Comparison of ENCODE assay signal across 11 mouse cellular contexts in genomic region chr11:80498328-80499070, GRCm38 (mm10). TPM values are rescaled to one million over a fixed set of nuclear protein-coding genes. Genes with fewer than 3 reads are reported as not detected.
A peak's percentile ranks its signal among the peaks of the same experiment; 100 is the strongest.
DNase-seq lines count a peak whose midpoint lies in the region; ATAC-seq and TF ChIP-seq lines count a peak whose summit lies in the region.
"Had no signal": no experiment of that assay in that cellular context is flagged by ENCODE, and none has a peak within 500 bp of the region (broad histone marks: within the 10 kb centered on the region; RNA-seq: fewer than 3 reads in every experiment).

No protein-coding gene starts in this region.

- DNase-seq in cerebellum, adult 11 months = peak; percentile 16
- DNase-seq in cerebellum, postnatal 10 days = no peak
- DNase-seq in layer of hippocampus, postnatal 14 days (ENCODE audit: low spot score in 2 of 2) = peak; percentile 31 to 40
- DNase-seq in layer of hippocampus, adult 9-10 months (ENCODE audit: low spot score) = no peak
- no peak for DNase-seq in embryo, embryonic 10 days (ENCODE audit: low spot score)
- no peak for DNase-seq in kidney, postnatal 36 days
- DNase-seq: kidney, adult 8-10 months had no signal

- 42% methylated on average over 11 of the region's 11 CpGs for WGBS in hindbrain, embryonic 12.5 days

- no peak for TF ChIP-seq POLR2A in myocyte (IDR thresholded peaks at IDR 0.05; ENCODE audit: insufficient read length, low read depth)

- H3K36me3 ChIP-seq in hindbrain, embryonic 12.5 days = no peaks in the 10 kb centered on the region
- H3K36me3 ChIP-seq in myocyte (ENCODE audit: control insufficient read depth, insufficient read depth) = no peaks in the 10 kb centered on the region
- H3K36me3 ChIP-seq: limb, embryonic 15.5 days had no signal

- peak overlapping the region; percentile 62 for H3K27ac ChIP-seq in hindbrain, embryonic 12.5 days
- H3K27ac ChIP-seq: limb, embryonic 15.5 days; macrophage had no signal

- 0 out of 2 replicates have a peak overlapping the region, but pooled peaks have one; percentile 3 for H3K4me2 ChIP-seq in hindbrain, embryonic 12.5 days (replicated peaks)
- peak overlapping the region; percentile 87 for H3K4me2 ChIP-seq in myocyte (ENCODE audit: low read depth)
- H3K4me2 ChIP-seq: limb, embryonic 15.5 days had no signal

- H3K4me1 ChIP-seq in hindbrain, embryonic 12.5 days = peaks cover 30% of the 10 kb centered on the region

- no peaks in the 10 kb centered on the region for H3K27me3 ChIP-seq in hindbrain, embryonic 12.5 days
- no peaks in the 10 kb centered on the region for H3K27me3 ChIP-seq in myocyte (ENCODE audit: control insufficient read depth, insufficient read depth, insufficient read length)
- H3K27me3 ChIP-seq: limb, embryonic 15.5 days had no signal

- H3K9me3 ChIP-seq in hindbrain, embryonic 12.5 days (replicated peaks) = no peaks in the 10 kb centered on the region
- H3K9me3 ChIP-seq: limb, embryonic 15.5 days had no signal

- 0 out of 2 replicates have a peak, but pooled peaks have one; percentile 38 for ATAC-seq in hindbrain, embryonic 12.5 days (ENCODE audit: low FRiP score)

- H3ac ChIP-seq in myocyte (ENCODE audit: control insufficient read depth, insufficient read length) = no peak overlapping the region

- H3K4me3 ChIP-seq in hindbrain, embryonic 12.5 days = no peak overlapping the region
- no peak overlapping the region for H3K4me3 ChIP-seq in myocyte
- H3K4me3 ChIP-seq: limb, embryonic 15.5 days had no signal

- H3K79me2 ChIP-seq in myocyte (ENCODE audit: control insufficient read depth, insufficient read depth) = no peaks in the 10 kb centered on the region

- H3K9ac ChIP-seq in hindbrain, embryonic 12.5 days = no peak overlapping the region; the same call in 1 of the 2 replicates
- H3K9ac ChIP-seq: limb, embryonic 15.5 days had no signal

TF ChIP-seq in myocyte, 11 proteins besides CTCF, POLR2A, EP300 and RAD21:
- TF ChIP-seq E2F4 (IDR thresholded peaks at IDR 0.05; ENCODE audit: insufficient read depth) = no peak
- peak; percentile 30 for TF ChIP-seq TCF12 (IDR thresholded peaks at IDR 0.05; ENCODE audit: insufficient read depth, poor library complexity, severe bottlenecking)
- peak; percentile 33 to 93 (median 91) for TF ChIP-seq MYOD1 (IDR thresholded peaks at IDR 0.05; ENCODE audit: control insufficient read depth in 1 of 3, insufficient read length in 2 of 3, low read depth in 2 of 3)
- TF ChIP-seq REST (IDR thresholded peaks at IDR 0.05; ENCODE audit: insufficient read depth, insufficient read length) = no peak
- TF ChIP-seq MYOG (IDR thresholded peaks at IDR 0.05; ENCODE audit: control insufficient read depth in 1 of 3, insufficient read depth in 1 of 3, insufficient read length in 2 of 3, low read depth in 2 of 3) = peak; percentile 49 to 88 (median 80)

RNA-seq across cellular contexts. Expression of gene Cdk5r1, which starts 21.7 kb away (rescaled TPM):
- total RNA-seq in layer of hippocampus, postnatal 14 days (2021) = 100 to 1,000 TPM; 233 to 258 TPM
- polyA plus RNA-seq in hindbrain, embryonic 12.5 days (2016; fragmentation: Nextera tagmentation; extraction: Ambion mirVana) = 76.3 and 77.3 TPM in 2 replicates
- polyA plus RNA-seq in myocyte (2012; fragmentation: generic; extraction: Trizol) = 11.3 TPM

Comparison
In these comparisons a context has a peak if more than half of its experiments do, and no peak if none do; other contexts are left out.
1. DNase-seq: peak in cerebellum, adult 11 months (single experiment) and layer of hippocampus, postnatal 14 days (2 of 2); none in cerebellum, postnatal 10 days (0 of 2), layer of hippocampus, adult 9-10 months (single experiment), embryo, embryonic 10 days (single experiment) and kidney, postnatal 36 days (0 of 2).